Mouse (Mus musculus) heart, embryonic 10.5 days (tissue): ENCODE data around the gene Nrp2. TPM values are rescaled to one million over a fixed set of nuclear protein-coding genes. Genes with fewer than 3 reads are reported as not detected.

Experiments used
- DNase-seq: peaks from one replicate; pipeline ENCODE4 v3.0.0-alpha.2; 2017; ENCODE audit warnings: low spot score
- H3K27ac ChIP-seq: fragments of 300-500 bp; sonication (generic); 2 replicates; pipeline ENCODE4 v1.5.1; 2016; ENCODE audit warnings: mild to moderate bottlenecking
- H3K27me3 ChIP-seq: fragments of 300-500 bp; sonication (generic); 2 replicates; pipeline ENCODE4 v1.6.1; 2016; ENCODE audit warnings: mild to moderate bottlenecking; ENCODE audit not compliant: poor library complexity, insufficient read depth, severe bottlenecking
- H3K36me3 ChIP-seq: fragments of 300-500 bp; sonication (generic); 2 replicates; pipeline ENCODE4 v1.6.1; 2016; ENCODE audit warnings: mild to moderate bottlenecking, moderate library complexity
- H3K4me1 ChIP-seq: fragments of 300-500 bp; sonication (generic); 2 replicates; pipeline ENCODE4 v1.6.1; 2016; ENCODE audit warnings: mild to moderate bottlenecking
- H3K4me3 ChIP-seq: fragments of 300-500 bp; sonication (generic); 2 replicates; pipeline ENCODE4 v1.5.1; 2016; ENCODE audit warnings: mild to moderate bottlenecking, moderate library complexity
- H3K9me3 ChIP-seq: fragments of 300-500 bp; sonication (generic); 2 replicates; pipeline ENCODE4 v1.6.1; 2016; ENCODE audit warnings: mild to moderate bottlenecking, moderate library complexity
- WGBS: fragments of 180-500 bp; shearing (Covaris S2); methylation state at CpG from one replicate; pipeline ENCODE4 v1.1.7; 2016; 5-methylcytosine and 5-hydroxymethylcytosine counted together
- polyA plus RNA-seq: library from polyadenylated mRNA; unstranded; fragments of >200 nt; fragmentation: Nextera tagmentation; extraction: Ambion mirVana; gene quantifications from 2 replicates; pipeline ENCODE4 v1.2.1, GENCODE M21; 2016

Nrp2 gene
- polyA plus RNA-seq, result 7.0 and 18.0 TPM in 2 replicates

GRCm38 (mm10) chr1:62703158-62704116 lies at the start of gene Nrp2:
TSS of gene Nrp2 (plus strand) at chr1:62703285.
- DNase-seq, result peak; percentile 89
- under 1% methylated on average over 76 of the region's 76 CpGs for WGBS
- peaks cover 45% of the 10 kb centered on the region for H3K4me1 ChIP-seq
- peak within 1 kb of the TSS; percentile 81 for H3K4me3 ChIP-seq
- no peaks in the 10 kb centered on the region for H3K36me3 ChIP-seq
- peak within 1 kb of the TSS; percentile 90 for H3K27ac ChIP-seq
- H3K9me3 ChIP-seq, result no peaks in the 10 kb centered on the region
- peaks cover 51% of the 10 kb centered on the region for H3K27me3 ChIP-seq

DNA sequence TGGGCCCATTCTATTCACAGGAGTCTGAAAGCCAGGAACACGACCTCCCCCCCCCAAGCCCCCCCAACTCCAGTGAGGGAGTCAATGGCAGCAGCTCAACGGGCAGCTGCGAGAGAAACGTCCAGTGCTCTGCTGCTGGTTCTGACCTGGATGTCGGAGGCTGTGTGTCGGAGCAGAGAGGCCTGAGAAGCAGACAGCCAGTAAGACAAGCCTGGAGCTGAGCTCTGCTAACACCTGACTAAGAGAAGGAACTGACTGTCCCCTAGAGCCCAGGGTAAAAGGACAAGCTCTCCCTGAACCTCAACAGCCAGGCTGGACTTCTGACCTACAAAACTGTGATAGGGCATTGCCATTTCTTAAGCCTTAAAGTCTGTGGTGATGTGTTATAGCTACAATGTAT lies 48.6 kb upstream of the Nrp2 start:
- no peak for DNase-seq
- Histone ChIP-seq H3K9me3 (no peaks in the 10 kb centered on the region), H3K4me3 (no peak overlapping the region), H3K27ac (no peak overlapping the region), H3K4me1 (peaks cover 8% of the 10 kb centered on the region), H3K36me3 (no peaks in the 10 kb centered on the region), H3K27me3 (no peaks in the 10 kb centered on the region)
- 63% methylated on average over 6 of the region's 6 CpGs for WGBS

- Histone ChIP-seq H3K36me3 (no peaks in the 10 kb centered on the region), H3K27me3 (no peaks in the 10 kb centered on the region), H3K27ac (peak overlapping the region; percentile 76), H3K9me3 (peaks cover 7% of the 10 kb centered on the region; the same call in 1 of the 2 replicates), H3K4me3 (no peak overlapping the region), H3K4me1 (peaks cover 9% of the 10 kb centered on the region)
- 48% methylated on average over 8 of the region's 8 CpGs for WGBS
- DNase-seq, result peak; percentile 88
Observed at GRCm38 (mm10) chr1:62664960-62665645, 38.0 kb upstream of the Nrp2 start.

DNA sequence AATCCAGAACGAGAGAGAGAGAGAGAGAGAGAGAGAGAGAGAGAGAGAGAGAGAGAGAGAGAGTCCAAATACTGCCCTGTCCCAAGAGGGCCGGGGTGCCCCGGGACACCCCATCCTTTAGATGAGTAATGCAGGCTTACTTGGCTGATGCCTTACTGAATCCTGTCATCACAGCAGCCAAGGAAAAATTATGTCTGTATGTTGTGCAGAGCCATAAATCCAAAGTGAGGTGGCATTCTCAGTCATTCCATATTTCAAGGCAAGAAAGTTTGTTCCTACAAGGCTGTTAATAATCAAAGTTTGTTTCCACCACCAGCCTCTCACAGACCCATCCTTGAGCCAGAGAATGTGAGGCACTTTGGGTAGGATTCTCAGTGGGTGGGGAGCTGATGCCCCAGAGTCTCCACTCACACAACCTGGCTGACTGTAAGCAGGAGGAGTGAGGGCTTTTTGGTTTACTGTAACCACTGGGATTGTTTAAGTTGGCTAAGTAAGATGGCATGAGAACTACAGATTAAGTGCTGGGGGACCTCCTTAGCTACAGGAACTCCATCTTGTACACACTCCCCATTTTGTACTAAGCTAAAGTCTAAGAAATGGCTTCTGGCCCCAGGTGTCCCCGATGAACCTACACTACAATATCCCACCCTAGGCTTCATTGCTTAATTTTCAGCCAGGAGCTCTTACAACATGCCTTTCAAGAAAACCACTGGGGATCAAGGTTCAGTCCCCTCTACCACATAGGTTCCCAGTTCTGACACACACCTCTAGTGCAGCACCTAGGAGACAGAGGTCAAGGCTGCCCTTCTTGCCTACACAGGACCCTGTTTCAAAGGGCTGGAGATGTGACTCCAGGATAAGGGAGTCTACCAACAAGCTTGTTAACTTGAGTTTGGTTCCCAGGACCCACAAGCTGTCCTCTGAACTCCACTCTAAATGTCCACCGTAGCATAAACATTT lies 37.0 kb upstream of the Nrp2 start:
- WGBS, result 75% methylated on average over 5 of the region's 5 CpGs
- no peaks in the 10 kb centered on the region for H3K27me3 ChIP-seq
- H3K36me3 ChIP-seq, result no peaks in the 10 kb centered on the region
- peaks cover 7% of the 10 kb centered on the region; the same call in 1 of the 2 replicates for H3K9me3 ChIP-seq
- DNase-seq, result no peak
- H3K4me3 ChIP-seq, result no peak overlapping the region
- peak overlapping the region; percentile 76 for H3K27ac ChIP-seq
- peaks cover 9% of the 10 kb centered on the region for H3K4me1 ChIP-seq

DNA sequence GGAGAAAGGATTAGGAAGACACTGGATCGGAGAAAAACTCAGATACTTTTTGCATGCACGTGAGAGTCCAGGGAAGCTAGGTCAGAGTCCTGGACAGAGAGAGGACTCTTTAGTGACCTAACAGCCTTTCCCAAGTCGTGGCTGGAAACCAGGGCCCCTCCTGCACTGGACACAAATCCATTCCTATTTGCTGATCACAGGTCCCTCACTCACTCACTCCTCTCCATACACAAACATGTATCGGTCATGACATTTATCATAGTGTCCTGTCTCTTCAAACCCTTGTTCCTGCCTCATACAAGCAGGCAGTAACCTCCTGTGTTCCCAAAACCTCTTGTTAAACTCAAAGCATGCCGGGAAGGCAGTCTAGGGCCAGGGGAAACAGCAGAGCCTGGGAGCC lies 36.3 kb upstream of the Nrp2 start:
- H3K4me1 ChIP-seq, result peaks cover 9% of the 10 kb centered on the region
- H3K36me3 ChIP-seq, result no peaks in the 10 kb centered on the region
- no peak for DNase-seq
- H3K27me3 ChIP-seq, result no peaks in the 10 kb centered on the region
- peaks cover 7% of the 10 kb centered on the region; the same call in 1 of the 2 replicates for H3K9me3 ChIP-seq
- WGBS, result 74% methylated on average over 5 of the region's 5 CpGs
- H3K27ac ChIP-seq, result no peak overlapping the region
- H3K4me3 ChIP-seq, result no peak overlapping the region

DNA sequence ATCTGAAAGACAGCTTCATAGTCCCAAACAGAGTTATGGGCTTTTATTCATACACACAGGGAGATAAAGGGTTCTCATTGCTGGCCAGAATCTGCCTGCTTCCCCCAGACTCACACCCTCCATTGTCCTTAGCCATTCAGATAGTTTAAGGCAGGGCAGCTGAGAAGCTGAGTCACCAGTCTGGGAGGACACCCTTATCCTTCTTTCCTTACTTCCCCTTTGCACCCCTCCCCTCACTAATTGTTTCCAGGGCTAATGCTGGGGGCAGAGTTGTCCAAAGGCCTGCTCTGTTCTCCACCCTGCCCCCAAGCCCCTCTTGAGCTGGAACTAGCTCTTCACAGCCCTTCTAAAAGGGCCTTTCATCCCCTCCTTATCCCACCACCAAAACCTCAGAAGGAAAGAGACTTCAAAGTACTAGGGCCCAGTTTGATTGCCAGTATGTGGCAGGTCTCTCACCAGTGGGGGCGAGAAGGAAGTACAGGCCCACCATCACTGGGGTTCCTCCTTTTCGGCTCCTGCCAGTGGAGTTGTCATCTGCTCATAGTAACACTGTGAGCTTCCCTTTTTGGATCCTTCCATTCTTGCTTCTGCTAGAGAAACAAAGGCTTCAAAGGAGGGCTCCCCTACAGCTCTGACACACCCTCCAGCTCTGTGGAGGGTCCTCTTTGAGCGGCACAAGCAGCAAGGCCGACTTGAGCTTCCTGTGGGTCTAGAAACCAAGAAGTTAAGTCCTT lies 24.3 kb upstream of the Nrp2 start:
- Histone ChIP-seq H3K27ac (peak overlapping the region; percentile 30; the same call in 1 of the 2 replicates), H3K36me3 (no peaks in the 10 kb centered on the region), H3K4me3 (no peak overlapping the region), H3K27me3 (no peaks in the 10 kb centered on the region), H3K4me1 (0 out of 2 replicates have a peak, but pooled peaks cover 14% of the 10 kb centered on the region), H3K9me3 (0 out of 2 replicates have a peak, but pooled peaks cover 4% of the 10 kb centered on the region)
- DNase-seq, result no peak
- WGBS, result 52% methylated on average over 4 of the region's 4 CpGs

DNA sequence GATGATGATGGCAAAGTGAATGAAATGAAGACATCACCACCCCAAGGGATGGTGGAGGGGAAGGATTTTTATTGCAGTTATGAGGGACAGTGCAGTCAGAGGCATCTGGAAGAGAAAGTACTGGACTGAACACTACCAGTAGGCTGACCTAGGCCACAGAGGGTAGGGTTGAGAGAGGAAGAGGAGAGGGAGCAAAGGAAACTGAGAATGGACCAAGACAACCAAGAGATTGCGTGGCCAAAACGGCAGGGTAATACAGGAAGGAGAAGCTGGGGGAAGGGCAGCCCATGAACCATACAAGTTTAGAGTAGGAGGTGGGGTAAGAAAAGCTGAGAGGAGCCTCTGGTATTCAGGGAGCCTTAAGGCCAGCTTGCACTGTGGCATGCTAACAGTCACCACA lies 23.6 kb upstream of the Nrp2 start:
- no peaks in the 10 kb centered on the region for H3K36me3 ChIP-seq
- H3K27ac ChIP-seq, result no peak overlapping the region
- no peak overlapping the region for H3K4me3 ChIP-seq
- no peaks in the 10 kb centered on the region for H3K27me3 ChIP-seq
- no peak for DNase-seq
- H3K4me1 ChIP-seq, result 0 out of 2 replicates have a peak, but pooled peaks cover 14% of the 10 kb centered on the region
- H3K9me3 ChIP-seq, result 0 out of 2 replicates have a peak, but pooled peaks cover 4% of the 10 kb centered on the region
- WGBS, result 79% methylated on average over 2 of the region's 2 CpGs

DNA sequence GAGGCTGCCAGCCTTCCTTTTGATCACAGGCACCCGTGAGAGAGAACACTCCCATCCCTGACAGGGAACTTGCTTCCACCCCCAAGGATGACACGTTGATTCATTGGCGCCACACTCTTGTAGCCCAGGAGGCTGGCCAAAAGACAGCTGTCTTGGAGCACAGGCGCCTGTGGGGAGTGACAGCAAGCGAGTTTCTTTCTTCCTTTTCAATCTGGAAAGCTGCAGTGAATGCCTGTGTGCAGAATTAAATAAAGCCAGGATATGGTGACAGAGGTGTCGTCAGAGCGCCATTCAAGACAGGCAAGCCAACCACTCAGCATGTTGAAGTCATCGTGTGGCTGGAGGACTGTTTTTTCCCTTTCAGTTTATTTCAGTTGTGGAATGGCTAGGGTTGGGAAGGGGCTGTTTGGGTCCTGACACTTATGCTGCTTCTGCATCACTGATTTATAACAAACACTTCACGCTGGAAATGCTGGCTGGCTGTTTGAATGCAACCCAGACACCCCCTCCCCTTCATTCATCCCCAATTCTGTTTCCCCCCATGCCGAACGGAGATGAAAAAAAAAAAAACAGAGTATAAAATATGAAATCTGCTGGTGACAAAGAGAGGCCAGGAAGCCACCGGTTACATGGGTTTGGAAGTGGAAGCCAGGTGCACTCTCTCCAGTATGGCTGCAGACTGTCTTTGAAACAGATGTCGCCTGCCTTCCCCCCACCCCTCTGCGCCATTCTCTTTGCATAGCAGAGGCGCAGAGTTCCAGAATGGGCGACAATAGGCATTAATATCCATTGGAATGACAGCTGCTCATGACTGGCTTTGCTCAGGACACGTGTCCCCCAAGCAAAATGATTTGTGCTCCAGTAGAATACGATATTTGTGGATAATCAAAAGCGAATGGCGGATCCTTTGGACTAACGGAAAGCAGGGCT lies 20.4 kb upstream of the Nrp2 start:
- Histone ChIP-seq H3K36me3 (no peaks in the 10 kb centered on the region), H3K4me3 (no peak overlapping the region), H3K27ac (no peak overlapping the region), H3K9me3 (0 out of 2 replicates have a peak, but pooled peaks cover 1% of the 10 kb centered on the region), H3K27me3 (no peaks in the 10 kb centered on the region), H3K4me1 (0 out of 2 replicates have a peak, but pooled peaks cover 14% of the 10 kb centered on the region)
- WGBS, result 69% methylated on average over 21 of the region's 21 CpGs
- no peak for DNase-seq

DNA sequence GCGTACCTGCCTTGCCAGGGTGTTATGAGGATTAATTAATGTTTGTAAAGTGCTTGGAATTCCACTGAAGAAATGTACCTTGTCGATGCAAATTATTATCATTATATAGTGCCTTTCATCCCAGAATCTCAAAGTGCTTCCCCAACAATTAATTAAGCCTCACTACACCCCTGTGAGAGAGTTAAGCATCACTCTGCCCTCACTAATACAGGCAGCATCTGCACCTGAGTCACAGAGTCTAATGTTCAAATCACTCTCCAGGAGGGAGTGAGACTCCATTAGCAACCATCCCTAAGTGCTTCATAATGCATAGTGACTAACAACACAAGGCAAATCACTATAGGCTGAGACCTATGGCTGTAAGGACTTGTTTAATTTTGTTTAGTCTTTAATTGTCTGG lies 19.6 kb upstream of the Nrp2 start:
- Histone ChIP-seq H3K27me3 (no peaks in the 10 kb centered on the region), H3K4me1 (0 out of 2 replicates have a peak, but pooled peaks cover 12% of the 10 kb centered on the region), H3K4me3 (no peak overlapping the region), H3K36me3 (no peaks in the 10 kb centered on the region), H3K9me3 (no peaks in the 10 kb centered on the region), H3K27ac (no peak overlapping the region)
- WGBS, result 79% methylated on average over 2 of the region's 2 CpGs
- no peak for DNase-seq

DNA sequence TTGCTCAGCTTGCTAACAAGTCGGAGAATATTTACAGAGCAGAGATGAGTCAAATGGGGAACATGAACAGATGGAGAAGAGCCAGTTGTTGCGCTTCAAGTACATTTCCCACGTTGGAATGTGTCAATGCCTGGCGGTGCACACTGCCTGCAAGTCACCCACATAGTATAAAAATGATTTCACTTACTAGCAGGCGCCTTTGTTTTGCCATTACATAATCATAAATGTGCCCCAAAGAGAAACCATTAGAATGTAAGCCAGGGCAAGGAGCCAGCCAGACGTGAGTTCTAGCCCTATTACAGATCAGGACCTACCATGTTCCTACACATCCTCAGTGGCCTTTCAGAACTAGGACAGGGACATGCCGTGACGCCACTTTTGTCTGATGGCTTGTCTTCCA lies 15.6 kb upstream of the Nrp2 start:
- H3K36me3 ChIP-seq, result no peaks in the 10 kb centered on the region
- H3K9me3 ChIP-seq, result no peaks in the 10 kb centered on the region
- DNase-seq, result no peak
- 0 out of 2 replicates have a peak, but pooled peaks cover 2% of the 10 kb centered on the region for H3K4me1 ChIP-seq
- H3K27ac ChIP-seq, result no peak overlapping the region
- no peaks in the 10 kb centered on the region for H3K27me3 ChIP-seq
- 78% methylated on average over 8 of the region's 8 CpGs for WGBS
- no peak overlapping the region for H3K4me3 ChIP-seq

- no peaks in the 10 kb centered on the region for H3K36me3 ChIP-seq
- 85% methylated on average over 6 of the region's 6 CpGs for WGBS
- no peak overlapping the region for H3K27ac ChIP-seq
- no peaks in the 10 kb centered on the region for H3K4me1 ChIP-seq
- H3K27me3 ChIP-seq, result no peaks in the 10 kb centered on the region
- no peak for DNase-seq
- no peak overlapping the region for H3K4me3 ChIP-seq
- H3K9me3 ChIP-seq, result no peaks in the 10 kb centered on the region
Observed at GRCm38 (mm10) chr1:62691175-62691574, 11.9 kb upstream of the Nrp2 start.
